Comparison of ENCODE assay signal across 13 mouse cellular contexts in genomic region chr1:159763901-159764300, GRCm38 (mm10).
"Had no signal": no experiment of that assay in that cellular context is flagged by ENCODE, and none has a peak within 500 bp of the region (broad histone marks: within the 10 kb centered on the region; RNA-seq: fewer than 3 reads in every experiment).

No protein-coding gene starts in this region.

- DNase-seq: kidney, adult 9 months; kidney, postnatal 36 days; left cerebral cortex, postnatal 4 days; liver; lung, adult 18-20 months; retina, postnatal 1 day; right cerebral cortex, postnatal 25 days; thymus, postnatal 4 days had no signal

- H3K27me3 ChIP-seq: neural tube, embryonic 13.5 days had no signal

- H3K9ac ChIP-seq: liver, embryonic 14.5 days; midbrain, embryonic 12.5 days; neural tube, embryonic 13.5 days had no signal

- H3K36me3 ChIP-seq: midbrain, embryonic 12.5 days; neural tube, embryonic 13.5 days had no signal

- H3K9me3 ChIP-seq: midbrain, embryonic 12.5 days had no signal

- ATAC-seq: midbrain, embryonic 16.5 days had no signal

- H3K4me2 ChIP-seq: midbrain, embryonic 12.5 days; neural tube, embryonic 13.5 days had no signal

- H3K4me1 ChIP-seq: midbrain, embryonic 12.5 days had no signal

- H3K4me3 ChIP-seq: midbrain, embryonic 12.5 days; neural tube, embryonic 13.5 days had no signal

- H3K27ac ChIP-seq: kidney, postnatal 0 days; liver, embryonic 14.5 days; midbrain, embryonic 12.5 days; neural tube, embryonic 13.5 days had no signal
